12 mouse cellular contexts compared by ENCODE assay signal in the genomic region with DNA sequence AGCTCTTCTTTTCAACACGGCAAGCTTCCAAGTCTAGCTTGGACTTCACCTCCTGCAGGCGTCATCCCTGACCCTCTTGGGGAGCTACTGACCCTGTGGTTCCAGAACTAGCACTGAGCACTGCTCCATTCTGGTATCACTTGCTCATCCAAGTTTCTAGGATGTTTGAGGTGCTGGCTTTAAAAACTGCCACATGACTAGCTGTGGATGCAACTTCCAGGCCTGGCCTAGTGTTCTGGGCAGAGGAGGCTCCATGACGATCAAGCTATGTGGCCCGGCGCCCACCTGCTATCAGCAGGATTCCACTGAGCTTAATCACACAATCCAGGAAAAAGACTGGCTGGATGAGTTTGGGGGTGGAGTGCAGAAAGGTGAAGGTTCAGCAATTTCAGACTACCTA. TPM values are rescaled to one million over a fixed set of nuclear protein-coding genes. Genes with fewer than 3 reads are reported as not detected.
DNase-seq lines count a peak whose midpoint lies in the region; ATAC-seq and TF ChIP-seq lines count a peak whose summit lies in the region.
"Had no signal": no experiment of that assay in that cellular context is flagged by ENCODE, and none has a peak within 500 bp of the region (broad histone marks: within the 10 kb centered on the region; RNA-seq: fewer than 3 reads in every experiment).

No protein-coding gene starts in this region.

- no peak overlapping the region for H3K4me2 ChIP-seq in liver, embryonic 15.5 days

- no peaks in the 10 kb centered on the region for H3K9me3 ChIP-seq in liver, embryonic 15.5 days (replicated peaks)

- no peak for TF ChIP-seq POLR2A in thymus, adult 2 months (IDR thresholded peaks at IDR 0.05; ENCODE audit: control insufficient read depth, extremely low read depth, insufficient read depth, low read length, poor library complexity)

- 79% methylated on average over 5 of the region's 5 CpGs for WGBS in liver, embryonic 15.5 days (ENCODE audit: insufficient replicate concordance)
- 94% methylated on average over 5 of the region's 5 CpGs for whole genome bisulfite sequencing in thymus, adult 2 months

- H3K9ac ChIP-seq in liver, embryonic 15.5 days = no peak overlapping the region; the same call in 1 of the 2 replicates

- peak overlapping the region; percentile 16; the same call in 1 of the 2 replicates for H3K27ac ChIP-seq in liver, embryonic 15.5 days (replicated peaks)
- H3K27ac ChIP-seq in thymus, adult 2 months (ENCODE audit: control insufficient read depth, insufficient read depth, low read length) = no peak overlapping the region
- H3K27ac ChIP-seq: macrophage had no signal

- no peak for TF ChIP-seq CTCF in thymus, adult 2 months (IDR thresholded peaks at IDR 0.05; ENCODE audit: borderline replicate concordance, control insufficient read depth, extremely low read depth, insufficient read depth, low read length, poor library complexity)

- peak; percentile 63 for DNase-seq in adrenal gland, adult 2 months
- no peak for DNase-seq in adrenal gland, adult 8-10 months
- DNase-seq in 3T3-L1 (ENCODE audit: low read depth, low spot score) (peak; percentile 93), MN1 (ENCODE audit: low spot score) (no peak)
- DNase-seq in heart, adult 8-10 months (ENCODE audit: low spot score) = peak; percentile 76
- no peak for DNase-seq in thymus, adult 2 months
- DNase-seq: cerebellum, postnatal 36 days; thymus, postnatal 4 days had no signal

- ATAC-seq in liver, embryonic 15.5 days (ENCODE audit: insufficient read depth) = no peak
- ATAC-seq in cerebellum, adult (ENCODE audit: insufficient number of reproducible peaks, low FRiP score, low TSS enrichment) = no peak
- ATAC-seq: Patski had no signal

- peaks cover 76% of the 10 kb centered on the region for H3K4me1 ChIP-seq in liver, embryonic 15.5 days (replicated peaks)
- H3K4me1 ChIP-seq in thymus, adult 2 months (replicated peaks; ENCODE audit: control insufficient read depth, insufficient read depth, low read length) = peaks cover 7% of the 10 kb centered on the region

- no peak overlapping the region for H3K4me3 ChIP-seq in liver, embryonic 15.5 days (replicated peaks)
- H3K4me3 ChIP-seq in thymus, adult 2 months (ENCODE audit: control insufficient read depth, insufficient read depth, low read length) = no peak overlapping the region

- peaks cover 5% of the 10 kb centered on the region; the same call in 1 of the 2 replicates for H3K36me3 ChIP-seq in liver, embryonic 15.5 days (replicated peaks)
- no peaks in the 10 kb centered on the region for H3K36me3 ChIP-seq in thymus, adult 2 months (ENCODE audit: control insufficient read depth, insufficient read depth, low read length)

- no peaks in the 10 kb centered on the region for H3K27me3 ChIP-seq in liver, embryonic 15.5 days
- no peaks in the 10 kb centered on the region for H3K27me3 ChIP-seq in thymus, adult 2 months (ENCODE audit: control insufficient read depth, insufficient read depth, low read length)
- H3K27me3 ChIP-seq: Patski had no signal

RNA-seq across cellular contexts. Expression of a gene that starts 57.4 kb away (rescaled TPM):
- total RNA-seq in adrenal gland, adult 2 months (2021) = 100 to 1,000 TPM in 1 of 2 experiments, 10 to 100 TPM in 1; 48.7 to 154 TPM
- polyA plus RNA-seq in adrenal gland, adult 2 months (2012; rRNA removed) = 71.0 and 106 TPM in 2 replicates
- 100 to 1,000 TPM in 2 of 4 experiments, 10 to 100 TPM in 2; 39.5 to 104 (median 79.0) TPM for total RNA-seq in adrenal gland, adult 8-10 months (2022)
- total RNA-seq in heart, adult 8-10 months (2022) = 10 to 100 TPM; 23.7 to 44.2 (median 32.3) TPM
- polyA plus RNA-seq in liver, embryonic 15.5 days (2015; fragmentation: Nextera tagmentation; extraction: Ambion mirVana) = 2.9 and 3.9 TPM in 2 replicates
- 12.0 and 14.5 TPM in 2 replicates for polyA plus RNA-seq in thymus, adult 2 months (2012; rRNA removed)

Comparison
In these comparisons a context has a peak if more than half of its experiments do, and no peak if none do; other contexts are left out.
1. DNase-seq: peak in adrenal gland, adult 2 months (single experiment), 3T3-L1 (single experiment) and heart, adult 8-10 months (single experiment); none in adrenal gland, adult 8-10 months (single experiment), MN1 (single experiment) and thymus, adult 2 months (single experiment).